ENCODE assay signal across 8 mouse cellular contexts in genomic region chr4:126201514-126202302, GRCm38 (mm10). TPM values are rescaled to one million over a fixed set of nuclear protein-coding genes. Genes with fewer than 3 reads are reported as not detected.
A peak's percentile ranks its signal among the peaks of the same experiment; 100 is the strongest.
DNase-seq lines count a peak whose midpoint lies in the region; ATAC-seq and TF ChIP-seq lines count a peak whose summit lies in the region.

No protein-coding gene starts in this region.

- peak overlapping the region; percentile 98 for H3K27ac ChIP-seq in heart, embryonic 12.5 days (ENCODE audit: poor library complexity, severe bottlenecking)
- peak overlapping the region; percentile 97 for H3K27ac ChIP-seq in kidney, embryonic 15.5 days
- H3K27ac ChIP-seq in lung, postnatal 0 days (ENCODE audit: low read length): peak overlapping the region; percentile 99
- peak overlapping the region; percentile 84; the same call in 1 of the 2 replicates for H3K27ac ChIP-seq in olfactory bulb, adult 2 months (ENCODE audit: insufficient read depth, low read depth, low read length)

- no peak for TF ChIP-seq POLR2A in olfactory bulb, adult 2 months (IDR thresholded peaks at IDR 0.05; ENCODE audit: insufficient read depth, low read depth, low read length)

- no peaks in the 10 kb centered on the region for H3K27me3 ChIP-seq in heart, embryonic 12.5 days (replicated peaks)
- H3K27me3 ChIP-seq in kidney, embryonic 15.5 days: no peaks in the 10 kb centered on the region
- H3K27me3 ChIP-seq in lung, postnatal 0 days (replicated peaks; ENCODE audit: insufficient read depth, low read length): no peaks in the 10 kb centered on the region

- peaks cover 48% of the 10 kb centered on the region for H3K4me1 ChIP-seq in heart, embryonic 12.5 days (replicated peaks)
- H3K4me1 ChIP-seq in kidney, embryonic 15.5 days: peaks cover 52% of the 10 kb centered on the region
- peaks cover 19% of the 10 kb centered on the region for H3K4me1 ChIP-seq in lung, postnatal 0 days (ENCODE audit: insufficient read depth, low read depth, low read length)
- peaks cover 4% of the 10 kb centered on the region; the same call in 1 of the 2 replicates for H3K4me1 ChIP-seq in olfactory bulb, adult 2 months (ENCODE audit: control insufficient read depth, insufficient read depth, low read length)

- under 1% methylated on average over 28 of the region's 28 CpGs for WGBS in heart, embryonic 12.5 days
- WGBS in kidney, embryonic 15.5 days: under 1% methylated on average over 28 of the region's 28 CpGs
- WGBS in lung, postnatal 0 days: under 1% methylated on average over 28 of the region's 28 CpGs
- under 1% methylated on average over 28 of the region's 28 CpGs for WGBS in olfactory bulb, adult 2 months

- H3K4me3 ChIP-seq in heart, embryonic 12.5 days: peak overlapping the region; percentile 72
- H3K4me3 ChIP-seq in kidney, embryonic 15.5 days (replicated peaks): peak overlapping the region; percentile 65
- peak overlapping the region; percentile 80 for H3K4me3 ChIP-seq in lung, postnatal 0 days (ENCODE audit: low read depth, low read length)
- peak overlapping the region; percentile 73 for H3K4me3 ChIP-seq in olfactory bulb, adult 2 months (ENCODE audit: insufficient read depth, low read depth, low read length)

- no peak for TF ChIP-seq EP300 in lung, postnatal 0 days (IDR thresholded peaks at IDR 0.05)

- H3K4me2 ChIP-seq in heart, embryonic 12.5 days: peak overlapping the region; percentile 79
- peak overlapping the region; percentile 66 for H3K4me2 ChIP-seq in kidney, embryonic 15.5 days
- H3K4me2 ChIP-seq in lung, postnatal 0 days (replicated peaks; ENCODE audit: low read depth, low read length): peak overlapping the region; percentile 65

- DNase-seq in urinary bladder, postnatal 36 days (ENCODE audit: low spot score in 2 of 2): peak; percentile 45
- DNase-seq in urinary bladder, adult 2 months (ENCODE audit: low spot score): no peak
- DNase-seq in lung, postnatal 0 days (ENCODE audit: low spot score): peak; percentile 89
- no peak for DNase-seq in right cerebral cortex, postnatal 25 days

- H3K9ac ChIP-seq in heart, embryonic 12.5 days: peak overlapping the region; percentile 89
- H3K9ac ChIP-seq in kidney, embryonic 15.5 days: peak overlapping the region; percentile 80
- H3K9ac ChIP-seq in lung, postnatal 0 days (replicated peaks; ENCODE audit: low read depth): peak overlapping the region; percentile 87

- peaks cover 3% of the 10 kb centered on the region for H3K36me3 ChIP-seq in heart, embryonic 12.5 days
- peaks cover 18% of the 10 kb centered on the region; the same call in 1 of the 2 replicates for H3K36me3 ChIP-seq in kidney, embryonic 15.5 days
- no peaks in the 10 kb centered on the region for H3K36me3 ChIP-seq in lung, postnatal 0 days (ENCODE audit: insufficient read depth, low read length)

- TF ChIP-seq CTCF in lung, postnatal 0 days (IDR thresholded peaks at IDR 0.05): peak; percentile 58
- no peak for TF ChIP-seq CTCF in olfactory bulb, adult 2 months (IDR thresholded peaks at IDR 0.05; ENCODE audit: insufficient read depth, low read depth, low read length)

- H3K9me3 ChIP-seq in heart, embryonic 12.5 days (replicated peaks): no peaks in the 10 kb centered on the region
- no peaks in the 10 kb centered on the region for H3K9me3 ChIP-seq in kidney, embryonic 15.5 days (replicated peaks)
- no peaks in the 10 kb centered on the region for H3K9me3 ChIP-seq in lung, postnatal 0 days (ENCODE audit: low read length)

- peak; percentile 37 for ATAC-seq in common myeloid progenitor, adult 5-6 weeks (replicated peaks; ENCODE audit: low read depth, poor library complexity, severe bottlenecking)
- no peak for ATAC-seq in heart, embryonic 12.5 days (ENCODE audit: insufficient number of reproducible peaks, low FRiP score)
- ATAC-seq in kidney, embryonic 15.5 days (replicated peaks; ENCODE audit: low FRiP score): no peak
- ATAC-seq in lung, postnatal 0 days: no peak; the same call in 1 of the 2 replicates

RNA-seq across cellular contexts. Expression of gene Thrap3, which starts 0.9 kb away (rescaled TPM):
- 111 and 130 TPM in 2 replicates for polyA plus RNA-seq in urinary bladder, adult 2 months (2012; rRNA removed)
- total RNA-seq in common myeloid progenitor, adult 5-6 weeks (2017): 331 and 353 TPM in 2 replicates
- polyA plus RNA-seq in heart, embryonic 12.5 days (2016; fragmentation: Nextera tagmentation; extraction: Ambion mirVana): 177 and 191 TPM in 2 replicates
- polyA plus RNA-seq in kidney, embryonic 15.5 days (2015; fragmentation: Nextera tagmentation; extraction: Ambion mirVana): 219 and 230 TPM in 2 replicates
- polyA plus RNA-seq in lung, postnatal 0 days (2015; fragmentation: Nextera tagmentation; extraction: Ambion mirVana): 98.6 and 112 TPM in 2 replicates
- 165 and 783 TPM in 2 replicates for polyA plus RNA-seq in olfactory bulb, adult 2 months (2012; ENCODE audit: insufficient read depth, insufficient read length, low replicate concordance, missing spikeins)

RNA-seq across cellular contexts. Expression of gene Sh3d21, which starts 38.4 kb away (rescaled TPM):
- polyA plus RNA-seq in urinary bladder, adult 2 months (2012; rRNA removed): 10.1 and 11.8 TPM in 2 replicates
- total RNA-seq in common myeloid progenitor, adult 5-6 weeks (2017): not detected in 2 replicates
- polyA plus RNA-seq in heart, embryonic 12.5 days (2016; fragmentation: Nextera tagmentation; extraction: Ambion mirVana): 2.7 and 3.6 TPM in 2 replicates
- polyA plus RNA-seq in kidney, embryonic 15.5 days (2015; fragmentation: Nextera tagmentation; extraction: Ambion mirVana): 8.3 and 9.5 TPM in 2 replicates
- polyA plus RNA-seq in lung, postnatal 0 days (2015; fragmentation: Nextera tagmentation; extraction: Ambion mirVana): 23.3 and 30.7 TPM in 2 replicates
- not detected in 2 replicates for polyA plus RNA-seq in olfactory bulb, adult 2 months (2012; ENCODE audit: insufficient read depth, insufficient read length, low replicate concordance, missing spikeins)

RNA-seq across cellular contexts. Expression of gene Eva1b, which starts 54.2 kb away (rescaled TPM):
- 64.1 and 68.0 TPM in 2 replicates for polyA plus RNA-seq in urinary bladder, adult 2 months (2012; rRNA removed)
- total RNA-seq in common myeloid progenitor, adult 5-6 weeks (2017): 0.68 and 1.0 TPM in 2 replicates
- 30.6 and 31.2 TPM in 2 replicates for polyA plus RNA-seq in heart, embryonic 12.5 days (2016; fragmentation: Nextera tagmentation; extraction: Ambion mirVana)
- 90.0 and 98.5 TPM in 2 replicates for polyA plus RNA-seq in kidney, embryonic 15.5 days (2015; fragmentation: Nextera tagmentation; extraction: Ambion mirVana)
- polyA plus RNA-seq in lung, postnatal 0 days (2015; fragmentation: Nextera tagmentation; extraction: Ambion mirVana): 151 TPM in 2 replicates
- polyA plus RNA-seq in olfactory bulb, adult 2 months (2012; ENCODE audit: insufficient read depth, insufficient read length, low replicate concordance, missing spikeins): not detected in 2 replicates

RNA-seq across cellular contexts. Expression of gene Map7d1, which starts 54.4 kb away (rescaled TPM):
- polyA plus RNA-seq in urinary bladder, adult 2 months (2012; rRNA removed): 103 and 127 TPM in 2 replicates
- 13.0 and 32.3 TPM in 2 replicates for total RNA-seq in common myeloid progenitor, adult 5-6 weeks (2017)
- 73.9 and 76.4 TPM in 2 replicates for polyA plus RNA-seq in heart, embryonic 12.5 days (2016; fragmentation: Nextera tagmentation; extraction: Ambion mirVana)
- polyA plus RNA-seq in kidney, embryonic 15.5 days (2015; fragmentation: Nextera tagmentation; extraction: Ambion mirVana): 39.6 and 40.7 TPM in 2 replicates
- polyA plus RNA-seq in lung, postnatal 0 days (2015; fragmentation: Nextera tagmentation; extraction: Ambion mirVana): 27.2 and 33.3 TPM in 2 replicates
- polyA plus RNA-seq in olfactory bulb, adult 2 months (2012; ENCODE audit: insufficient read depth, insufficient read length, low replicate concordance, missing spikeins): 379 TPM in 1 of 2 replicates, not detected in the other

Comparison
In these comparisons a context has a peak if more than half of its experiments do, and no peak if none do; other contexts are left out.
1. DNase-seq: peak in urinary bladder, postnatal 36 days (2 of 2) and lung, postnatal 0 days (single experiment); none in urinary bladder, adult 2 months (single experiment) and right cerebral cortex, postnatal 25 days (single experiment).
2. RNA of gene Eva1b, which starts 54.2 kb away (polyA plus RNA-seq): 151 TPM in lung, postnatal 0 days, 90.0 to 98.5 TPM in kidney, embryonic 15.5 days, 64.1 to 68.0 TPM in urinary bladder, adult 2 months and 30.6 to 31.2 TPM in heart, embryonic 12.5 days; not detected in olfactory bulb, adult 2 months; every median in the first group is over 10 times any median in the second.
3. Peak in every context shown above with its lines, with median percentiles within 50 percentile points of each other: H3K27ac ChIP-seq, H3K4me2 ChIP-seq, H3K4me3 ChIP-seq and H3K9ac ChIP-seq.